Mouse (Mus musculus) stomach, embryonic 16.5 days (tissue): Measurements from ENCODE around the gene Htra3. TPM values are rescaled to one million over a fixed set of nuclear protein-coding genes. Genes with fewer than 3 reads are reported as not detected.

Source experiments
- ATAC-seq: fragments of 200-750 bp; cut with Nextera tagmentation; 2 replicates; pipeline ENCODE4 v1.8.0; 2017; ENCODE audit warnings: moderate number of reproducible peaks, moderate TSS enrichment; ENCODE audit not compliant: insufficient read depth, low FRiP score
- H3K27ac ChIP-seq: fragments of 300-500 bp; sonication (generic); 2 replicates; pipeline ENCODE4 v1.5.1; 2014; ENCODE audit warnings: low read length
- H3K27me3 ChIP-seq: fragments of 300-500 bp; sonication (generic); 2 replicates; pipeline ENCODE4 v1.6.1; 2014; ENCODE audit warnings: low read length, control low read depth, mixed read lengths; ENCODE audit not compliant: control insufficient read depth, insufficient read depth
- H3K36me3 ChIP-seq: fragments of 300-500 bp; sonication (generic); 2 replicates; pipeline ENCODE4 v1.6.1; 2014; ENCODE audit warnings: low read length; ENCODE audit not compliant: control insufficient read depth, insufficient read depth
- H3K4me1 ChIP-seq: fragments of 300-500 bp; sonication (generic); 2 replicates; pipeline ENCODE4 v1.6.1; 2014; ENCODE audit warnings: low read length, control low read depth, mixed read lengths; ENCODE audit not compliant: control insufficient read depth, insufficient read depth
- H3K4me2 ChIP-seq: fragments of 300-500 bp; sonication (generic); 2 replicates; pipeline ENCODE4 v1.6.1; 2014; ENCODE audit warnings: low read depth, low read length, mixed read lengths
- H3K4me3 ChIP-seq: fragments of 300-500 bp; sonication (generic); replicated peaks from 2 replicates; pipeline ENCODE4 v1.5.1; 2014; ENCODE audit warnings: mild to moderate bottlenecking, low read length
- H3K9ac ChIP-seq: fragments of 300-500 bp; sonication (generic); 2 replicates; pipeline ENCODE4 v1.6.1; 2014; ENCODE audit warnings: low read length
- H3K9me3 ChIP-seq: fragments of 300-500 bp; sonication (generic); replicated peaks from 2 replicates; pipeline ENCODE4 v1.6.1; 2016; ENCODE audit warnings: low read length, control low read depth; ENCODE audit not compliant: control insufficient read depth
- WGBS: fragments of 180-500 bp; shearing (Covaris S2); extraction: QIAGEN DNeasy Blood & Tissue Kit; methylation state at CpG from one replicate; pipeline ENCODE4 v1.1.7; 2014; 5-methylcytosine and 5-hydroxymethylcytosine counted together
- polyA plus RNA-seq: library from polyadenylated mRNA; unstranded; fragments of >200 nt; fragmentation: Nextera tagmentation; extraction: Ambion mirVana; gene quantifications from 2 replicates; pipeline ENCODE4 v1.2.1, GENCODE M21; 2015

Htra3 gene
- polyA plus RNA-seq, 1 experiment from 2014 or later: 67.7 TPM

GRCm38 (mm10) chr5:35719880-35720279 lies 40.3 kb upstream of the Htra3 start:
- Histone ChIP-seq H3K9me3 (no peaks in the 10 kb centered on the region), H3K27ac (no peak overlapping the region), H3K36me3 (no peaks in the 10 kb centered on the region), H3K4me2 (no peak overlapping the region), H3K27me3 (no peaks in the 10 kb centered on the region), H3K4me1 (peaks cover 14% of the 10 kb centered on the region), H3K9ac (no peak overlapping the region), H3K4me3 (no peak overlapping the region)
- WGBS: 85% methylated on average over 1 of the region's 1 CpGs
- no peak for ATAC-seq

DNA sequence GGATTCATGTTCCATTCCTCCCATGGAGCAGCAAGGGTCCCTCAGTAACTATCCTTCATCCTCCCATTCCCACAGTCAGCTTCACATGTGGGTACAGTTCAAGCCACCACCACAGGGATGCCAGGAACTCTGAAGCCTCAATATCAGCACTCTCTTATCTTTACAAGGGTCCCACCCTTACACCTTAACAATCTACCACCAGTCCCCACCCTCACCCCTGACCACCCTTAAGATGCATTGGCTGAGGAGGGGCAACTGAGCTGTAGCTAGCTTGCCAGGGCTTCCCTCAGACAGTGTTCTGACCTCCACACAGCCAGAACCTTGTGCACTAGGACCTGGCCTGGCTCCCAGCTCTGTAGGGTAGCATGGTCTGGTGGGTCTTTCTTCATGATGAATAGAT lies 39.8 kb upstream of the Htra3 start:
- no peak for ATAC-seq
- Histone ChIP-seq H3K4me1 (peaks cover 14% of the 10 kb centered on the region), H3K9ac (no peak overlapping the region), H3K4me3 (no peak overlapping the region), H3K4me2 (no peak overlapping the region), H3K36me3 (no peaks in the 10 kb centered on the region), H3K27ac (no peak overlapping the region), H3K9me3 (no peaks in the 10 kb centered on the region), H3K27me3 (no peaks in the 10 kb centered on the region)

- H3K36me3 ChIP-seq: no peaks in the 10 kb centered on the region
- H3K9me3 ChIP-seq: no peaks in the 10 kb centered on the region
- H3K4me2 ChIP-seq: no peak overlapping the region
- peaks cover 14% of the 10 kb centered on the region for H3K4me1 ChIP-seq
- no peak for ATAC-seq
- no peaks in the 10 kb centered on the region for H3K27me3 ChIP-seq
- no peak overlapping the region for H3K4me3 ChIP-seq
- WGBS: 62% methylated on average over 11 of the region's 11 CpGs
- no peak overlapping the region for H3K9ac ChIP-seq
- H3K27ac ChIP-seq: peak overlapping the region; percentile 46; the same call in 1 of the 2 replicates
These were observed 39.2 kb upstream of the Htra3 start for GRCm38 (mm10) chr5:35718817-35719216.

GRCm38 (mm10) chr5:35717946-35718345 lies 38.4 kb upstream of the Htra3 start:
- Histone ChIP-seq H3K36me3 (no peaks in the 10 kb centered on the region), H3K9ac (no peak overlapping the region), H3K4me1 (peaks cover 14% of the 10 kb centered on the region), H3K9me3 (no peaks in the 10 kb centered on the region), H3K27ac (peak overlapping the region; percentile 46), H3K27me3 (no peaks in the 10 kb centered on the region), H3K4me2 (no peak overlapping the region), H3K4me3 (no peak overlapping the region)
- peak; percentile 71 for ATAC-seq
- WGBS: 30% methylated on average over 4 of the region's 4 CpGs

DNA sequence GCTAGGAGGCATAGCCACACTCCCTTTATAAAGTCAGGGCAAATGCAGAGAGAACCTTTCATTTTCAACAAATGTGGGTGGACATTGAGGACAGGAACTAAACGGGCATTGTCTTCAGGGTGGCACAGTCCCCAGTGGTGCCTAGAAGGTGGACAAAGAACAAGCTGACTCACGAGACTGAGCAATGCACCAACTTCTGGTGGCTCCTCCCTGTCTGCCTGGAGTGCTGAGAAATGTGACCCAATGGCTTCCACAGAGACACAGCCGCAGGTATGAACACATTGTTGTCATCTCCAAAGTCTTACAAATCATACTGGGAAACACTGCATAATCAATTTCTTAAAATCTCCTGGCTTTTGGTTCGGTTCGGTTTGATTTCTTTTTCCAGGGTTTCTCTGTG lies 37.9 kb upstream of the Htra3 start:
- H3K36me3 ChIP-seq: no peaks in the 10 kb centered on the region
- no peak for ATAC-seq
- no peak overlapping the region for H3K4me3 ChIP-seq
- peaks cover 14% of the 10 kb centered on the region for H3K4me1 ChIP-seq
- 74% methylated on average over 5 of the region's 5 CpGs for WGBS
- H3K9me3 ChIP-seq: no peaks in the 10 kb centered on the region
- H3K27ac ChIP-seq: peak overlapping the region; percentile 46; the same call in 1 of the 2 replicates
- no peak overlapping the region for H3K4me2 ChIP-seq
- H3K27me3 ChIP-seq: no peaks in the 10 kb centered on the region
- no peak overlapping the region for H3K9ac ChIP-seq

DNA sequence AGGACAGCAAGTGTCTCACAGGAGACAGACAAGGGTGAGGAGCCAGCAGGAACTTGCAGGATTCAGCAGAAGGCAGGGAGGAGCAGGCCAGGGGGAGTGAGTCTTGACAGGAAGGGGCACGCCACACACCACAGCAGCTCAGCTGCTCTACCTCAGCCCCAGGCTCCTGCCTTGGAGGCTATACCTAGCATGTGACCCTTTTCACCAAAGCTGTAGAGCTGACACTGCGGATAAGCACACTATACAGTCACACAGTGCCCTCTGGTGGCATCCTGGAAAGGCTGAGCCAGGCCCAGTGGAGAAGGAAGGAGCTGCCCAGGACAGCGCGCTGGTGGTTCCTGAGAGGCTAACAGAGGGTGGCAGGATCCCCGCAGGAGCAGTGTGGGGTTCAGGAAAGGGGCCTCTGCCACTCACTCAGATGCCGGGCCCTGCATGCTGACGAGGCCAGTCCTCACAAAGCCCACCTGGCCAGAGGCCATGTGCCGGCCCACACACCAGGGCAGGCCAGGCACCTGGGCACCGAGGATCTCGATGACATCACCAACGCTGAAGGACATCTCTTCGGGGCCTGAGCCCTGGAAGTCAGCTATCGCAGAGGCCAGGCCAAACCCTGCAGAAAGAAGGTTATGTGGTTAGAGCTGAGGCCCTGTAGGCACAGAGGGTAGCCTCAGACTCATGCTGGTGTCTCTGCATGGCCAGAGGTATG lies 34.2 kb upstream of the Htra3 start:
- no peaks in the 10 kb centered on the region for H3K27me3 ChIP-seq
- ATAC-seq: peak; percentile 79
- H3K4me3 ChIP-seq: no peak overlapping the region
- WGBS: 49% methylated on average over 13 of the region's 13 CpGs
- H3K4me1 ChIP-seq: peaks cover 10% of the 10 kb centered on the region
- H3K9ac ChIP-seq: 0 out of 2 replicates have a peak overlapping the region, but pooled peaks have one; percentile 24
- no peak overlapping the region for H3K27ac ChIP-seq
- no peak overlapping the region for H3K4me2 ChIP-seq
- H3K9me3 ChIP-seq: no peaks in the 10 kb centered on the region
- H3K36me3 ChIP-seq: no peaks in the 10 kb centered on the region

DNA sequence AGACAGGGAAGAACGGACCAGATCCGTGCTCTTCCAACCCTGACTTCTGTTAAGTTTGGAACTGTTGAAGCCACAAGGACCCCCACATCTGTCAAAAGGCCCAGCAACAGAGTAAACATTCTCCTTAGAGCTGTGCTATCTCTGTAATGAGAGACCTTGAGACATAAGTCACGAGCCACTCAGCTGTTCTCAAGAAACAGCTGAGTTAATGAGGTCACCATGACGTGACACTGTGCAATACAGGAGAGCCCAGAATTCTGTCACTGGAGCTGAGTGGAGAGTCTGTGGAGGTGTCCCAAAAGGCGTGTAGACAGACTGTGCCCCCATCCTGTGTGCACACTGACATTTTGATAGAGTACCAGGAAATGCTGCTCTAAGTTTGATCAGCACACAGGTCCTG lies 32.9 kb upstream of the Htra3 start:
- Histone ChIP-seq H3K4me2 (no peak overlapping the region), H3K27ac (no peak overlapping the region), H3K4me3 (no peak overlapping the region), H3K9me3 (no peaks in the 10 kb centered on the region), H3K4me1 (peaks cover under 1% of the 10 kb centered on the region; the same call in 1 of the 2 replicates), H3K27me3 (no peaks in the 10 kb centered on the region), H3K9ac (no peak overlapping the region), H3K36me3 (no peaks in the 10 kb centered on the region)
- 65% methylated on average over 5 of the region's 5 CpGs for WGBS
- ATAC-seq: no peak

- Histone ChIP-seq H3K27ac (no peak overlapping the region), H3K4me1 (no peaks in the 10 kb centered on the region), H3K4me2 (no peak overlapping the region), H3K9me3 (no peaks in the 10 kb centered on the region), H3K9ac (no peak overlapping the region), H3K4me3 (no peak overlapping the region), H3K36me3 (no peaks in the 10 kb centered on the region), H3K27me3 (no peaks in the 10 kb centered on the region)
- ATAC-seq: no peak
- WGBS: 56% methylated on average over 3 of the region's 3 CpGs
These were observed 31.3 kb upstream of the Htra3 start for GRCm38 (mm10) chr5:35710931-35711330.

GRCm38 (mm10) chr5:35710481-35710880 lies 30.9 kb upstream of the Htra3 start:
- no peak overlapping the region for H3K9ac ChIP-seq
- H3K27ac ChIP-seq: no peak overlapping the region
- no peak overlapping the region for H3K4me3 ChIP-seq
- no peak overlapping the region for H3K4me2 ChIP-seq
- no peaks in the 10 kb centered on the region for H3K4me1 ChIP-seq
- H3K36me3 ChIP-seq: no peaks in the 10 kb centered on the region
- ATAC-seq: no peak
- WGBS: 49% methylated on average over 3 of the region's 3 CpGs
- no peaks in the 10 kb centered on the region for H3K9me3 ChIP-seq
- H3K27me3 ChIP-seq: no peaks in the 10 kb centered on the region
